Mouse (Mus musculus): ENCODE data around the gene Ntm. TPM values are rescaled to one million over a fixed set of nuclear protein-coding genes. Genes with fewer than 3 reads are reported as not detected.

Gene Ntm
- polyA plus RNA-seq, 1 experiment: 0.48 TPM

- Histone ChIP-seq H3K27ac (replicated peaks; ENCODE audit: low read depth, low read length) (no peak overlapping the region), H3K4me1 (ENCODE audit: control insufficient read depth, insufficient read depth, insufficient read length, low read length) (no peaks in the 10 kb centered on the region), H3K4me3 (ENCODE audit: insufficient read depth, low read depth, low read length) (no peak overlapping the region)
Observed at GRCm38 (mm10) chr9:29238973-29239372, 724.0 kb downstream of the Ntm start.

GRCm38 (mm10) chr9:29236752-29237151 is 726.2 kb downstream of the Ntm start:
- no peak overlapping the region for H3K4me3 ChIP-seq (ENCODE audit: insufficient read depth, low read depth, low read length)
- H3K4me1 ChIP-seq (ENCODE audit: control insufficient read depth, insufficient read depth, insufficient read length, low read length): no peaks in the 10 kb centered on the region

GRCm38 (mm10) chr9:29227747-29228146 is 735.2 kb downstream of the Ntm start:
- Histone ChIP-seq H3K27ac (replicated peaks; ENCODE audit: low read depth, low read length) (no peak overlapping the region), H3K4me1 (ENCODE audit: control insufficient read depth, insufficient read depth, insufficient read length, low read length) (no peaks in the 10 kb centered on the region), H3K4me3 (ENCODE audit: insufficient read depth, low read depth, low read length) (no peak overlapping the region)

More at GRCm38 (mm10) chr9:29236752-29237151, 726.2 kb downstream of the Ntm start:
- no peak overlapping the region for H3K27ac ChIP-seq (replicated peaks; ENCODE audit: low read depth, low read length)

GRCm38 (mm10) chr9:29222915-29223545 is 739.9 kb downstream of the Ntm start:
- Histone ChIP-seq H3K27ac (replicated peaks; ENCODE audit: low read depth, low read length) (no peak overlapping the region), H3K4me3 (ENCODE audit: insufficient read depth, low read depth, low read length) (no peak overlapping the region), H3K4me1 (ENCODE audit: control insufficient read depth, insufficient read depth, insufficient read length, low read length) (no peaks in the 10 kb centered on the region)

GRCm38 (mm10) chr9:29220941-29221615 is 741.9 kb downstream of the Ntm start:
- Histone ChIP-seq H3K4me3 (ENCODE audit: insufficient read depth, low read depth, low read length) (no peak overlapping the region), H3K27ac (replicated peaks; ENCODE audit: low read depth, low read length) (no peak overlapping the region), H3K4me1 (ENCODE audit: control insufficient read depth, insufficient read depth, insufficient read length, low read length) (no peaks in the 10 kb centered on the region)

GRCm38 (mm10) chr9:29220493-29220892 is 742.4 kb downstream of the Ntm start:
- H3K4me3 ChIP-seq (ENCODE audit: insufficient read depth, low read depth, low read length): no peak overlapping the region
- no peaks in the 10 kb centered on the region for H3K4me1 ChIP-seq (ENCODE audit: control insufficient read depth, insufficient read depth, insufficient read length, low read length)
- no peak overlapping the region for H3K27ac ChIP-seq (replicated peaks; ENCODE audit: low read depth, low read length)

- Histone ChIP-seq H3K27ac (replicated peaks; ENCODE audit: low read depth, low read length) (no peak overlapping the region), H3K4me1 (ENCODE audit: control insufficient read depth, insufficient read depth, insufficient read length, low read length) (no peaks in the 10 kb centered on the region), H3K4me3 (ENCODE audit: insufficient read depth, low read depth, low read length) (no peak overlapping the region)
Observed at GRCm38 (mm10) chr9:29217951-29218350, 745.0 kb downstream of the Ntm start.

- Histone ChIP-seq H3K4me3 (ENCODE audit: insufficient read depth, low read depth, low read length) (no peak overlapping the region), H3K27ac (replicated peaks; ENCODE audit: low read depth, low read length) (no peak overlapping the region), H3K4me1 (ENCODE audit: control insufficient read depth, insufficient read depth, insufficient read length, low read length) (no peaks in the 10 kb centered on the region)
Observed at GRCm38 (mm10) chr9:29216528-29216927, 746.4 kb downstream of the Ntm start.

GRCm38 (mm10) chr9:29215796-29216195 is 747.1 kb downstream of the Ntm start:
- H3K27ac ChIP-seq (replicated peaks; ENCODE audit: low read depth, low read length): no peak overlapping the region
- no peak overlapping the region for H3K4me3 ChIP-seq (ENCODE audit: insufficient read depth, low read depth, low read length)
- H3K4me1 ChIP-seq (ENCODE audit: control insufficient read depth, insufficient read depth, insufficient read length, low read length): no peaks in the 10 kb centered on the region

- no peak overlapping the region for H3K4me3 ChIP-seq (ENCODE audit: insufficient read depth, low read depth, low read length)
- no peak overlapping the region for H3K27ac ChIP-seq (replicated peaks; ENCODE audit: low read depth, low read length)
Observed at GRCm38 (mm10) chr9:29215241-29215640, 747.7 kb downstream of the Ntm start.

GRCm38 (mm10) chr9:29209243-29209642 is 753.7 kb downstream of the Ntm start:
- Histone ChIP-seq H3K4me3 (ENCODE audit: insufficient read depth, low read depth, low read length) (no peak overlapping the region), H3K27ac (replicated peaks; ENCODE audit: low read depth, low read length) (no peak overlapping the region), H3K4me1 (ENCODE audit: control insufficient read depth, insufficient read depth, insufficient read length, low read length) (no peaks in the 10 kb centered on the region)

More at GRCm38 (mm10) chr9:29215241-29215640, 747.7 kb downstream of the Ntm start:
- no peaks in the 10 kb centered on the region for H3K4me1 ChIP-seq (ENCODE audit: control insufficient read depth, insufficient read depth, insufficient read length, low read length)

GRCm38 (mm10) chr9:29208142-29208541 is 754.8 kb downstream of the Ntm start:
- Histone ChIP-seq H3K27ac (replicated peaks; ENCODE audit: low read depth, low read length) (no peak overlapping the region), H3K4me3 (ENCODE audit: insufficient read depth, low read depth, low read length) (no peak overlapping the region), H3K4me1 (ENCODE audit: control insufficient read depth, insufficient read depth, insufficient read length, low read length) (no peaks in the 10 kb centered on the region)

GRCm38 (mm10) chr9:29205680-29206079 is 757.3 kb downstream of the Ntm start:
- H3K4me1 ChIP-seq (ENCODE audit: control insufficient read depth, insufficient read depth, insufficient read length, low read length): no peaks in the 10 kb centered on the region
- no peak overlapping the region for H3K27ac ChIP-seq (replicated peaks; ENCODE audit: low read depth, low read length)

GRCm38 (mm10) chr9:29202196-29202595 is 760.7 kb downstream of the Ntm start:
- H3K27ac ChIP-seq (replicated peaks; ENCODE audit: low read depth, low read length): no peak overlapping the region
- H3K4me1 ChIP-seq (ENCODE audit: control insufficient read depth, insufficient read depth, insufficient read length, low read length): no peaks in the 10 kb centered on the region

More at GRCm38 (mm10) chr9:29205680-29206079, 757.3 kb downstream of the Ntm start:
- H3K4me3 ChIP-seq (ENCODE audit: insufficient read depth, low read depth, low read length): no peak overlapping the region

GRCm38 (mm10) chr9:29201163-29202053 is 761.5 kb downstream of the Ntm start:
- no peak overlapping the region for H3K27ac ChIP-seq (replicated peaks; ENCODE audit: low read depth, low read length)
- H3K4me1 ChIP-seq (ENCODE audit: control insufficient read depth, insufficient read depth, insufficient read length, low read length): no peaks in the 10 kb centered on the region
- H3K4me3 ChIP-seq (ENCODE audit: insufficient read depth, low read depth, low read length): no peak overlapping the region

More at GRCm38 (mm10) chr9:29202196-29202595, 760.7 kb downstream of the Ntm start:
- no peak overlapping the region for H3K4me3 ChIP-seq (ENCODE audit: insufficient read depth, low read depth, low read length)
